Mouse (Mus musculus): ENCODE data around the gene Plxnb1. TPM values are rescaled to one million over a fixed set of nuclear protein-coding genes. Genes with fewer than 3 reads are reported as not detected.

Plxnb1 gene
- polyA plus RNA-seq (2012; rRNA removed) = 67.0 and 68.2 TPM in 2 replicates

GRCm38 (mm10) chr9:109095137-109095982 lies at the start of gene Plxnb1:
TSS of gene Plxnb1 (plus strand) at chr9:109095389.

GRCm38 (mm10) chr9:109059136-109059903 lies 35.9 kb upstream of the Plxnb1 start, which contains the start of gene Trex1:
TSS of gene Trex1 (minus strand) at chr9:109059734.

GRCm38 (mm10) chr9:109073661-109074573 lies 21.3 kb upstream of the Plxnb1 start, which contains the start of gene Atrip:
TSS of gene Atrip (minus strand) at chr9:109074124.

GRCm38 (mm10) chr9:109082124-109082800 lies 12.9 kb upstream of the Plxnb1 start, which contains the start of the genes Ccdc51 and Tma7:
TSS of gene Ccdc51 (plus strand) at chr9:109082493.
TSS of gene Tma7 (minus strand) at chr9:109082587.

GRCm38 (mm10) chr9:109161941-109162340 lies 66.8 kb downstream of the Plxnb1 start, which contains the start of gene Fbxw21:
TSS of gene Fbxw21 (minus strand) at chr9:109162041.

Other genes starting within 250 kb of the Plxnb1 start
- 20.6 and 22.4 TPM in 2 replicates for gene Slc26a6, start 242.1 kb upstream of the Plxnb1 start, polyA plus RNA-seq (2012; rRNA removed)
- 0.72 and 0.84 TPM in 2 replicates for gene Tmem89, start 180.8 kb upstream of the Plxnb1 start, polyA plus RNA-seq (2012; rRNA removed)
- 340 and 342 TPM in 2 replicates for gene Uqcrc1, start 158.8 kb upstream of the Plxnb1 start, polyA plus RNA-seq (2012; rRNA removed)
- 6.8 and 12.8 TPM in 2 replicates for gene Col7a1, start 141.8 kb upstream of the Plxnb1 start, polyA plus RNA-seq (2012; rRNA removed)
- 0.34 and 1.1 TPM in 2 replicates for gene Ucn2, start 109.4 kb upstream of the Plxnb1 start, polyA plus RNA-seq (2012; rRNA removed)
- 26.4 and 26.7 TPM in 2 replicates for gene Pfkfb4, start 103.6 kb upstream of the Plxnb1 start, polyA plus RNA-seq (2012; rRNA removed)
- 60.7 and 85.5 TPM in 2 replicates for gene Shisa5, start 56.8 kb upstream of the Plxnb1 start, polyA plus RNA-seq (2012; rRNA removed)
- gene Trex1, start 35.7 kb upstream of the Plxnb1 start, polyA plus RNA-seq (2012; rRNA removed) = 38.3 and 41.3 TPM in 2 replicates
- gene Atrip, start 21.3 kb upstream of the Plxnb1 start, polyA plus RNA-seq (2012; rRNA removed) = 40.4 and 41.3 TPM in 2 replicates
- 10.2 and 10.5 TPM in 2 replicates for gene Ccdc51, start 12.9 kb upstream of the Plxnb1 start, polyA plus RNA-seq (2012; rRNA removed)
- gene Tma7, start 12.8 kb upstream of the Plxnb1 start, polyA plus RNA-seq (2012; rRNA removed) = 256 and 271 TPM in 2 replicates
- gene Fbxw21, start 66.7 kb downstream of the Plxnb1 start, polyA plus RNA-seq (2012; rRNA removed) = not detected in 2 replicates
- gene Fbxw13, start 100.6 kb downstream of the Plxnb1 start, polyA plus RNA-seq (2012; rRNA removed) = not detected in 2 replicates
- gene Fbxw20, start 139.4 kb downstream of the Plxnb1 start, polyA plus RNA-seq (2012; rRNA removed) = 0.02 TPM in 1 of 2 replicates, not detected in the other
- not detected in 2 replicates for gene Fbxw14, start 192.3 kb downstream of the Plxnb1 start, polyA plus RNA-seq (2012; rRNA removed)
- not detected in 2 replicates for gene Fbxw28, start 244.3 kb downstream of the Plxnb1 start, polyA plus RNA-seq (2012; rRNA removed)

Data from central nervous system, embryonic 14 days (tissue).